Mouse (Mus musculus): ENCODE data around the gene Pcsk1n.

DNA sequence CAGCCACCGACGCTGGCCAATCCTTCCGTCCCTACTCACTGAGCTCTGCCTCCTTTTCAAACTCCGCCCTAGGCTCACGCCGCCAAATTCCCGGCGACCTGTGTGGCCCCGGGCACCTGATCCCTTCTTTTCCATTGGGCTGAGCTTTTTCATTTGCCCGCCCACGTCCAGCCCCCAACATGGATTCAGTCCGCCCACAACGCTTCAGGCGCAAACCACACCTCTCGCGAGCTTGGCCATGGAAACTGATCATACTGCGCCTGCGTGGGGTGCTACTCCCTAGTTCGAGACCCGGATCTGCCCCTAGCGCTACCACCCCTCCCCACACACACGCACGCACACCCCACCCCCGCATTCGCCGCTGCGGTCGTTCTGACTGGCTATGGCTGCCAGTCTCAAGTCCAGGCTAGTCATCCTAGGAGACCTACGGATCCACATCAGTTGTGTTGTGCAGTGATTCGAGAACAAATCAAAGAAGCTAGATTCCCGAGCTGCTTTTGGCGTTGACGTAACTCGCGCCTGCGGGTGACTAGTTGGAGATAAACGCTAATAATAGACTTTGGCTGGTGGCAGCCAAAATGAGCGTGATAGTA lies 28.4 kb downstream of the Pcsk1n start:
- TF ChIP-seq CHD2 (IDR thresholded peaks at IDR 0.05; ENCODE audit: low read depth, low read length) (peak; percentile 93), MAFK (IDR thresholded peaks at IDR 0.05; ENCODE audit: insufficient read depth, low read depth, low read length) (no peak)
